Mouse (Mus musculus) heart, embryonic 12.5 days (tissue): Measurements from ENCODE around the gene Gm3248. TPM values are rescaled to one million over a fixed set of nuclear protein-coding genes. Genes with fewer than 3 reads are reported as not detected.
"Not testable (repeated sequence)": the region's sequence is repeated elsewhere in the genome, so short reads cannot be mapped to it uniquely, and the experiment has no call there.

Experiments
- ATAC-seq: fragments of 200-750 bp; cut with Nextera tagmentation; 2 replicates; pipeline ENCODE4 v1.8.0; 2017; ENCODE audit warnings: moderate TSS enrichment, moderate library complexity; ENCODE audit not compliant: insufficient number of reproducible peaks, low FRiP score
- H3K27ac ChIP-seq: fragments of 300-500 bp; sonication (generic); 2 replicates; pipeline ENCODE4 v1.5.1; 2016; ENCODE audit warnings: mild to moderate bottlenecking, moderate library complexity; ENCODE audit not compliant: poor library complexity, severe bottlenecking
- H3K27me3 ChIP-seq: fragments of 300-500 bp; sonication (generic); replicated peaks from 2 replicates; pipeline ENCODE4 v1.6.1; 2016; ENCODE audit warnings: mild to moderate bottlenecking, moderate library complexity
- H3K36me3 ChIP-seq: fragments of 300-500 bp; sonication (generic); 2 replicates; pipeline ENCODE4 v1.6.1; 2016; ENCODE audit warnings: mild to moderate bottlenecking, moderate library complexity
- H3K4me1 ChIP-seq: fragments of 300-500 bp; sonication (generic); replicated peaks from 2 replicates; pipeline ENCODE4 v1.6.1; 2016; ENCODE audit warnings: mild to moderate bottlenecking
- H3K4me2 ChIP-seq: fragments of 300-500 bp; sonication (generic); 2 replicates; pipeline ENCODE4 v1.6.1; 2016; ENCODE audit warnings: mild to moderate bottlenecking, moderate library complexity
- H3K4me3 ChIP-seq: fragments of 300-500 bp; sonication (generic); 2 replicates; pipeline ENCODE4 v1.5.1; 2016; ENCODE audit warnings: mild to moderate bottlenecking
- H3K9ac ChIP-seq: fragments of 300-500 bp; sonication (generic); 2 replicates; pipeline ENCODE4 v1.6.1; 2016; ENCODE audit warnings: mild to moderate bottlenecking, moderate library complexity
- H3K9me3 ChIP-seq: fragments of 300-500 bp; sonication (generic); replicated peaks from 2 replicates; pipeline ENCODE4 v1.6.1; 2016; ENCODE audit warnings: mild to moderate bottlenecking, moderate library complexity
- WGBS: fragments of 180-500 bp; shearing (Covaris S2); methylation state at CpG from one replicate; pipeline ENCODE4 v1.1.7; 2016; 5-methylcytosine and 5-hydroxymethylcytosine counted together
- polyA plus RNA-seq: library from polyadenylated mRNA; unstranded; fragments of >200 nt; fragmentation: Nextera tagmentation; extraction: Ambion mirVana; gene quantifications from 2 replicates; pipeline ENCODE4 v1.2.1, GENCODE M21; 2016

Gene Gm3248
- 0.77 and 0.95 TPM in 2 replicates for polyA plus RNA-seq

- WGBS, result 0% methylated on average over 12 of the region's 23 CpGs
- peak within 1 kb of the TSS; percentile 69 for H3K9ac ChIP-seq
- ATAC-seq, result not testable (repeated sequence)
Measured at GRCm38 (mm10) chr14:5961635-5962034, at the start of gene Gm3248. Gene Gm3248 (minus strand): TSS chr14:5961745.

GRCm38 (mm10) chr14:5987136-5987535, 25.6 kb upstream of the Gm3248 start:
- H3K36me3 ChIP-seq, ATAC-seq, H3K27ac ChIP-seq, H3K4me2 ChIP-seq, H3K27me3 ChIP-seq, H3K9me3 ChIP-seq, H3K4me3 ChIP-seq, H3K4me1 ChIP-seq, H3K9ac ChIP-seq: not testable (repeated sequence)
- 79% methylated on average over 7 of the region's 7 CpGs for WGBS

More at GRCm38 (mm10) chr14:5961635-5962034, at the start of gene Gm3248:
- Histone ChIP-seq H3K4me2 (peak within 1 kb of the TSS; percentile 93), H3K4me3 (peak within 1 kb of the TSS; percentile 58)
- not testable (repeated sequence) for H3K9me3 ChIP-seq, H3K27me3 ChIP-seq, H3K27ac ChIP-seq, H3K4me1 ChIP-seq, H3K36me3 ChIP-seq

- not testable (repeated sequence) for H3K27me3 ChIP-seq, H3K9me3 ChIP-seq, H3K36me3 ChIP-seq, H3K4me3 ChIP-seq, H3K4me1 ChIP-seq, H3K27ac ChIP-seq, ATAC-seq, H3K9ac ChIP-seq, H3K4me2 ChIP-seq
- 54% methylated on average over 2 of the region's 2 CpGs for WGBS
Measured at GRCm38 (mm10) chr14:5979037-5979436, 17.5 kb upstream of the Gm3248 start, which contains the start of gene Gm3453. Gene Gm3453 (minus strand): TSS chr14:5979137.

GRCm38 (mm10) chr14:5962441-5962840, 896 bp upstream of the Gm3248 start:
- H3K9ac ChIP-seq, H3K4me1 ChIP-seq, H3K36me3 ChIP-seq, H3K27me3 ChIP-seq, H3K9me3 ChIP-seq, H3K4me2 ChIP-seq, H3K4me3 ChIP-seq, ATAC-seq, H3K27ac ChIP-seq: not testable (repeated sequence)
- WGBS, result 56% methylated on average over 4 of the region's 4 CpGs

- ATAC-seq, H3K36me3 ChIP-seq, H3K4me1 ChIP-seq, H3K27ac ChIP-seq, H3K27me3 ChIP-seq, H3K9me3 ChIP-seq: not testable (repeated sequence)
- H3K4me2 ChIP-seq, result peak overlapping the region; percentile 93
- peak overlapping the region; percentile 69 for H3K9ac ChIP-seq
- 2% methylated on average over 21 of the region's 24 CpGs for WGBS
- H3K4me3 ChIP-seq, result peak overlapping the region; percentile 58
Measured at GRCm38 (mm10) chr14:5961102-5961501, 443 bp downstream of the Gm3248 start.

GRCm38 (mm10) chr14:5960479-5960878, 1.1 kb downstream of the Gm3248 start:
- not testable (repeated sequence) for ATAC-seq, H3K9ac ChIP-seq, H3K4me1 ChIP-seq, H3K27me3 ChIP-seq, H3K36me3 ChIP-seq, H3K27ac ChIP-seq, H3K4me2 ChIP-seq, H3K9me3 ChIP-seq, H3K4me3 ChIP-seq
- 9% methylated on average over 6 of the region's 10 CpGs for WGBS

GRCm38 (mm10) chr14:5923276-5923675, 38.3 kb downstream of the Gm3248 start:
- not testable (repeated sequence) for ATAC-seq
- whole genome bisulfite sequencing, result 73% methylated on average over 7 of the region's 7 CpGs

GRCm38 (mm10) chr14:5918330-5918942, 43.1 kb downstream of the Gm3248 start:
- WGBS, result 75% methylated on average over 4 of the region's 4 CpGs
- not testable (repeated sequence) for H3K27ac ChIP-seq, H3K9me3 ChIP-seq, H3K4me3 ChIP-seq, H3K4me1 ChIP-seq, H3K9ac ChIP-seq, H3K4me2 ChIP-seq, ATAC-seq, H3K36me3 ChIP-seq, H3K27me3 ChIP-seq

More at GRCm38 (mm10) chr14:5923276-5923675, 38.3 kb downstream of the Gm3248 start:
- not testable (repeated sequence) for H3K36me3 ChIP-seq, H3K4me3 ChIP-seq, H3K9me3 ChIP-seq, H3K4me1 ChIP-seq, H3K27me3 ChIP-seq, H3K4me2 ChIP-seq, H3K27ac ChIP-seq, H3K9ac ChIP-seq

- not testable (repeated sequence) for H3K9me3 ChIP-seq, H3K4me1 ChIP-seq, H3K4me3 ChIP-seq, H3K9ac ChIP-seq, H3K36me3 ChIP-seq, ATAC-seq, H3K27me3 ChIP-seq, H3K27ac ChIP-seq, H3K4me2 ChIP-seq
- WGBS, result 65% methylated on average over 2 of the region's 2 CpGs
Measured at GRCm38 (mm10) chr14:5913701-5914100, 47.8 kb downstream of the Gm3248 start.

Other genes with a start within 250 kb of the Gm3248 start
- gene Gm3373, start 220.2 kb downstream of the Gm3248 start, polyA plus RNA-seq, result not detected in 2 replicates
- gene Gm3383, start 153.8 kb downstream of the Gm3248 start, polyA plus RNA-seq, result 0.97 and 1.3 TPM in 2 replicates
- not detected in 2 replicates for gene Gm3424, start 131.4 kb downstream of the Gm3248 start, polyA plus RNA-seq
- not detected in 2 replicates for gene Gm8237, start 81.4 kb downstream of the Gm3248 start, polyA plus RNA-seq
- gene Gm3453, start 17.4 kb upstream of the Gm3248 start, polyA plus RNA-seq, result not detected in 2 replicates
- not detected in 2 replicates for gene Gm6337, start 96.5 kb upstream of the Gm3248 start, polyA plus RNA-seq
- 1.00 and 1.4 TPM in 2 replicates for gene Gm8206, start 132.2 kb upstream of the Gm3248 start, polyA plus RNA-seq
- 2.6 and 2.9 TPM in 2 replicates for gene Gm3468, start 146.9 kb upstream of the Gm3248 start, polyA plus RNA-seq
- gene Gm3476, start 164.1 kb upstream of the Gm3248 start, polyA plus RNA-seq, result not detected in 2 replicates